Mouse (Mus musculus) heart, postnatal 0 days (tissue): ENCODE measurements around the gene Ctsh.

Source experiments
- CTCF ChIP-seq: IDR thresholded peaks from 2 replicates; pipeline ENCODE4 v1.5.1; 2016; ENCODE audit warnings: antibody characterized with exemption, control low read depth, low read depth
- EP300 ChIP-seq: IDR thresholded peaks from 2 replicates; pipeline ENCODE4 v1.6.1; 2016; ENCODE audit warnings: antibody characterized with exemption, low read depth

- no peak for TF ChIP-seq CTCF
- no peak for TF ChIP-seq EP300
Observed at GRCm38 (mm10) chr9:90040916-90041315, 13.0 kb upstream of the Ctsh start.
